Mouse (Mus musculus) megakaryocyte, embryonic 14.5 days (primary cell): ENCODE measurements around the gene Ndc80. TPM values are rescaled to one million over a fixed set of nuclear protein-coding genes. Genes with fewer than 3 reads are reported as not detected.
"Not testable (repeated sequence)": the region's sequence is repeated elsewhere in the genome, so short reads cannot be mapped to it uniquely, and the experiment has no call there.

Source experiments
- H3K27me3 ChIP-seq: replicated peaks from 2 replicates; pipeline ENCODE3; 2012; ENCODE audit warnings: inconsistent platforms
- H3K36me3 ChIP-seq: replicated peaks from 2 replicates; pipeline ENCODE3; 2012; ENCODE audit warnings: low read length, inconsistent platforms, mixed read lengths
- H3K4me1 ChIP-seq: 2 replicates; pipeline ENCODE4 v1.6.1; 2012; ENCODE audit warnings: inconsistent platforms
- H3K4me3 ChIP-seq: replicated peaks from 2 replicates; pipeline ENCODE3; 2012; ENCODE audit warnings: moderate library complexity, mild to moderate bottlenecking, inconsistent platforms
- H3K9me3 ChIP-seq: 2 replicates; pipeline ENCODE4 v1.6.1; 2012; ENCODE audit warnings: inconsistent platforms
- FLI1 ChIP-seq: IDR thresholded peaks from 2 replicates; pipeline ENCODE4 v1.6.1; 2012; ENCODE audit warnings: low read length, inconsistent platforms, mixed read lengths
- GATA1 ChIP-seq: IDR thresholded peaks from 3 replicates; pipeline ENCODE4 v1.6.1; 2012; ENCODE audit warnings: mixed read lengths, low read length, inconsistent platforms, borderline replicate concordance
- polyA plus RNA-seq: library from polyadenylated mRNA; stranded (reverse); fragments of >175 nt; gene quantifications from 2 replicates; pipeline ENCODE4 v1.2.3, GENCODE M21; 2012; ENCODE audit warnings: low replicate concordance; ENCODE audit not compliant: insufficient read depth

Gene Ndc80
- polyA plus RNA-seq: 1.2 and 2.9 TPM in 2 replicates

GRCm38 (mm10) chr17:71526711-71527564 lies at the start of gene Ndc80:
TSS of gene Ndc80 (minus strand) at chr17:71526857.
- Histone ChIP-seq H3K27me3 (no peaks in the 10 kb centered on the region), H3K36me3 (peaks cover 8% of the 10 kb centered on the region), H3K9me3 (no peaks in the 10 kb centered on the region), H3K4me3 (peak within 1 kb of the TSS; percentile 97), H3K4me1 (peaks cover 19% of the 10 kb centered on the region)
- TF ChIP-seq GATA1 (no peak), FLI1 (peak; percentile 86; the same call in 1 of the 2 replicates)

GRCm38 (mm10) chr17:71561631-71562030 lies 35.0 kb upstream of the Ndc80 start:
- no peak for TF ChIP-seq FLI1
- no peak for TF ChIP-seq GATA1
- Histone ChIP-seq H3K27me3 (peaks cover 2% of the 10 kb centered on the region), H3K4me1 (no peaks in the 10 kb centered on the region), H3K36me3 (no peaks in the 10 kb centered on the region), H3K4me3 (no peak overlapping the region), H3K9me3 (no peaks in the 10 kb centered on the region)

- Histone ChIP-seq H3K9me3 (no peaks in the 10 kb centered on the region), H3K4me3 (peak overlapping the region; percentile 65), H3K27me3 (peaks cover 51% of the 10 kb centered on the region), H3K4me1 (peaks cover 18% of the 10 kb centered on the region), H3K36me3 (no peaks in the 10 kb centered on the region)
- TF ChIP-seq FLI1 (no peak), GATA1 (no peak)
Measured at GRCm38 (mm10) chr17:71552901-71553300, 26.2 kb upstream of the Ndc80 start.

- Histone ChIP-seq H3K4me3 (peak within 1 kb of the TSS; percentile 90), H3K27me3 (peaks cover 51% of the 10 kb centered on the region), H3K4me1 (peaks cover 18% of the 10 kb centered on the region), H3K9me3 (no peaks in the 10 kb centered on the region), H3K36me3 (no peaks in the 10 kb centered on the region)
- TF ChIP-seq GATA1 (no peak), FLI1 (no peak)
Measured at GRCm38 (mm10) chr17:71551757-71552451, 25.2 kb upstream of the Ndc80 start, which contains the start of gene Spdya. TSS of gene Spdya (plus strand) at chr17:71552061.

- Histone ChIP-seq H3K27me3 (peaks cover 49% of the 10 kb centered on the region), H3K9me3 (no peaks in the 10 kb centered on the region)
- no peak for TF ChIP-seq FLI1
- TF ChIP-seq GATA1: no peak
Measured at GRCm38 (mm10) chr17:71551350-71551749, 24.7 kb upstream of the Ndc80 start.

GRCm38 (mm10) chr17:71548586-71548985 lies 21.9 kb upstream of the Ndc80 start:
- Histone ChIP-seq H3K4me3 (no peak overlapping the region), H3K9me3 (0 out of 2 replicates have a peak, but pooled peaks cover 4% of the 10 kb centered on the region), H3K4me1 (peaks cover 18% of the 10 kb centered on the region), H3K27me3 (peaks cover 41% of the 10 kb centered on the region), H3K36me3 (no peaks in the 10 kb centered on the region)
- TF ChIP-seq GATA1: no peak
- TF ChIP-seq FLI1: no peak

More at GRCm38 (mm10) chr17:71551350-71551749, 24.7 kb upstream of the Ndc80 start:
- peak overlapping the region; percentile 90 for H3K4me3 ChIP-seq
- peaks cover 18% of the 10 kb centered on the region for H3K4me1 ChIP-seq
- H3K36me3 ChIP-seq: no peaks in the 10 kb centered on the region

- Histone ChIP-seq H3K4me1 (no peaks in the 10 kb centered on the region), H3K27me3 (peaks cover 1% of the 10 kb centered on the region), H3K9me3 (no peaks in the 10 kb centered on the region), H3K4me3 (no peak overlapping the region), H3K36me3 (no peaks in the 10 kb centered on the region)
- TF ChIP-seq GATA1: no peak
Measured at GRCm38 (mm10) chr17:71537164-71537563, 10.5 kb upstream of the Ndc80 start.

- not testable (repeated sequence) for H3K4me1 ChIP-seq, H3K4me3 ChIP-seq, H3K27me3 ChIP-seq, H3K9me3 ChIP-seq, H3K36me3 ChIP-seq
Measured at GRCm38 (mm10) chr17:71535595-71535994, 8.9 kb upstream of the Ndc80 start.

GRCm38 (mm10) chr17:71528042-71528441 lies 1.4 kb upstream of the Ndc80 start:
- H3K36me3 ChIP-seq: peaks cover 3% of the 10 kb centered on the region

GRCm38 (mm10) chr17:71526302-71526708 lies 352 bp downstream of the Ndc80 start:
- Histone ChIP-seq H3K27me3 (no peaks in the 10 kb centered on the region), H3K36me3 (peaks cover 12% of the 10 kb centered on the region), H3K4me1 (peaks cover 19% of the 10 kb centered on the region), H3K4me3 (peak overlapping the region; percentile 97), H3K9me3 (no peaks in the 10 kb centered on the region)
- TF ChIP-seq FLI1: no peak

More at GRCm38 (mm10) chr17:71528042-71528441, 1.4 kb upstream of the Ndc80 start:
- TF ChIP-seq FLI1 (no peak), GATA1 (no peak)
- H3K27me3 ChIP-seq: no peaks in the 10 kb centered on the region
- no peaks in the 10 kb centered on the region for H3K9me3 ChIP-seq
- no peak overlapping the region for H3K4me3 ChIP-seq
- peaks cover 19% of the 10 kb centered on the region for H3K4me1 ChIP-seq
